Mouse (Mus musculus) left cerebral cortex, adult 2 months (tissue): Measurements from ENCODE around the gene Afg1l. TPM values are rescaled to one million over a fixed set of nuclear protein-coding genes. Genes with fewer than 3 reads are reported as not detected.

Experiments used
- DNase-seq, 2 experiments: peaks; one replicate each; pipeline ENCODE4 v3.0.0; 2021 to 2022; ENCODE audit warnings: low spot score in 2 of 2, mixed read lengths in 1 of 2; ENCODE audit errors: extremely low spot score in 1 of 2
- H3K27ac ChIP-seq: fragments of 200-600 bp; 2 replicates; pipeline ENCODE4 v1.8.1; 2022
- H3K4me3 ChIP-seq: fragments of 200-600 bp; 2 replicates; pipeline ENCODE4 v1.8.1; 2022
- CTCF ChIP-seq: fragments of 200-600 bp; IDR thresholded peaks from 2 replicates; pipeline ENCODE4 v1.8.1; 2022; ENCODE audit warnings: antibody characterized with exemption, mild to moderate bottlenecking, moderate library complexity
- intact Hi-C: fragments of 180-260 bp; cut with DNase I; formaldehyde crosslinking; loops from one replicate; pipeline ENCODE4 v1.15.1; 2025
- total RNA-seq, 2 experiments: library from RNA; stranded (reverse); gene quantifications; 2 replicates each; pipeline ENCODE4 v1.2.3; 2021

The Afg1l gene
- total RNA-seq, 2 experiments from 2014 or later = 10.4 to 12.7 TPM

- H3K4me3 ChIP-seq = no peak overlapping the region
- DNase-seq = no peak
- TF ChIP-seq CTCF = no peak
- intact Hi-C loops = no loop called here
- H3K27ac ChIP-seq = no peak overlapping the region
Observed at GRCm38 (mm10) chr10:42436842-42437805, 41.2 kb downstream of the Afg1l start.

- no peak for DNase-seq
- TF ChIP-seq CTCF = no peak
- intact Hi-C loops = loop anchor here (5.0 kb wide), 1 partner anchor 165 kb away; the partner anchor contains the start of genes Nr2e1 and Ostm1
- Histone ChIP-seq H3K4me3 (no peak overlapping the region), H3K27ac (no peak overlapping the region; the same call in 1 of the 2 replicates)
Observed at GRCm38 (mm10) chr10:42417530-42418174, 60.7 kb downstream of the Afg1l start.

- Histone ChIP-seq H3K27ac (peak overlapping the region; percentile 16; the same call in 1 of the 2 replicates), H3K4me3 (no peak overlapping the region; the same call in 1 of the 2 replicates)
- intact Hi-C loops = loop anchor here (5.0 kb wide), 1 partner anchor 166 kb away; the partner anchor contains the start of genes Nr2e1 and Ostm1
- no peak for DNase-seq
- no peak for TF ChIP-seq CTCF
Observed at GRCm38 (mm10) chr10:42415821-42416470, 62.4 kb downstream of the Afg1l start.

- TF ChIP-seq CTCF = no peak
- Histone ChIP-seq H3K4me3 (no peak overlapping the region), H3K27ac (no peak overlapping the region)
- DNase-seq = no peak
- intact Hi-C loops = no loop called here
Observed at GRCm38 (mm10) chr10:42410748-42411537, 67.4 kb downstream of the Afg1l start.

GRCm38 (mm10) chr10:42390436-42390835 is 87.9 kb downstream of the Afg1l start:
- intact Hi-C loops = no loop called here
- TF ChIP-seq CTCF = no peak
- H3K4me3 ChIP-seq = no peak overlapping the region
- no peak overlapping the region for H3K27ac ChIP-seq
- DNase-seq = no peak

DNA sequence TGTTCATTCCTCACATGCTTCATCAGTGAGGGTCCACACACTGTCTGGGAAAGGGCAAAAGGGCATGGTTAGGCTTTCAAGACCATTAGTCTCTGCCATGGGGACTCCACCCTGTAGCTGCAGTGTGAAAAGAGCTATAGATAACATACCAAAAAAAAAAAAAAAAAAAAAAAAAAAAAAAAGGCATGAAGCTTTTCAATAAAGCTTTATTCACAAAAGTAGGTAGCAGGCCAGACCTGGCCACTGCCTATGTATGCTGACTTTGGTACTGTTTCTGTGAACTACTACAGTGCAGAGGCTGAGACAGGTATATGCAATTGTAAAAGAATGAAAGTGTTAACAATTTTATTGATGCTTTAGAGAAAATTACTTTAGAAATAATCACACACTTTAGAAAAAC is 90.2 kb downstream of the Afg1l start:
- intact Hi-C loops = no loop called here

GRCm38 (mm10) chr10:42384946-42385644 is 93.3 kb downstream of the Afg1l start:
- Histone ChIP-seq H3K4me3 (no peak overlapping the region), H3K27ac (no peak overlapping the region)
- no peak for TF ChIP-seq CTCF
- DNase-seq = no peak
- intact Hi-C loops = no loop called here

More for the DNA sequence above, 90.2 kb downstream of the Afg1l start:
- no peak overlapping the region for H3K27ac ChIP-seq
- no peak for TF ChIP-seq CTCF
- H3K4me3 ChIP-seq = no peak overlapping the region
- DNase-seq = no peak

DNA sequence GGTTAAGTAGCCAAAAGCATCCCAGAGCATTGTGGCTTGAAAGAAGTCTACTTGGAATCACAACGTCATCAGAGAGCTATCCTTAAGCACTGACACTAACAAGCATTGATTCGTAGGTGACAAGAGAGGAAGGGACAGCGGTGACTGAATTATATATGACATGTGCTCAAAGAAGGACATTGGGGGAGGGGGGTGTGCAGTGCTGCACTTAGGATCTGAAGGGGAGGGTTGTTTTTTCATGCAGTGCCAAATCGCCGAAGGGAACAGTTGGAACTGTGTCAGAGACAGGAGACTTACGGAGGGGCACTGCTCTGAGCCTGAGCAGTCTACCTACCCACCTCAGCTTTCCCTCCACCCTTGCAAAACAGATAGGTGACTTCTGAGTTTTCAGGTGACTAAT is 94.7 kb downstream of the Afg1l start:
- no peak for TF ChIP-seq CTCF
- no peak overlapping the region for H3K4me3 ChIP-seq
- intact Hi-C loops = no loop called here
- H3K27ac ChIP-seq = no peak overlapping the region
- DNase-seq = no peak

GRCm38 (mm10) chr10:42364216-42364615 is 114.1 kb downstream of the Afg1l start:
- intact Hi-C loops = no loop called here
- no peak for TF ChIP-seq CTCF
- Histone ChIP-seq H3K27ac (no peak overlapping the region), H3K4me3 (no peak overlapping the region)
- no peak for DNase-seq

- H3K27ac ChIP-seq = no peak overlapping the region
- intact Hi-C loops = no loop called here
- no peak overlapping the region for H3K4me3 ChIP-seq
- peak; percentile 45 for TF ChIP-seq CTCF
- no peak for DNase-seq
Observed at GRCm38 (mm10) chr10:42355980-42356379, 122.4 kb downstream of the Afg1l start.
